Mouse (Mus musculus): ENCODE measurements around the gene Megf6.

Gene Megf6

DNA sequence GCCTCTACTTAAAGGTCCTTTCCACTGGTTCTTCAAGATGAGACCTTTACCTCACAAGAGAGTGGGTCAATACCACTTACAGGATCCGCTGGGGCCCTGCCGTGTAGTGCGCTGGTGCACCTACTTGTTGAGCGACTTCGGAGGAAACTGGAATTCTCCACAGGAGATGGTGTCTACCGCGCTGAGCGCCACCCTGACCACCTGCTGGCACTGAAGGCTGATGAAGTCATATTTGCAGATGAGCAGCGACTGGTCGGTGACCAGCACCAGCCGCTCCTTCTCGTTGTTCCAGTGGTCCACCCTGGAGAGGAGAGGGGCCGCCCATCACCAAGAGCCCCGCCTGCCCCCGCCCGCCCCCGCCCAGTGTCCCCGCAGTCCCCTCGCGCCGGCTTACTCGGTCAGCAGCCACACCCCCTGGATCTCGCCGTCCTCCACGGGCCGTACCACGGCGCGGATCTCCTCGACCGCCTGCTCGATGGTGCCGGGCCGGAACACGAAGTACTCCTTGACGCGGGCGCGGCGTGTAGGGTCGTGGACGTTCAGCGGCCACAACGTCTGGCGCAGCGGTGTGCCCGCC lies 10.5 kb upstream of the Megf6 start:
- DNase-seq (ENCODE audit: low read depth, low spot score) = no peak

DNA sequence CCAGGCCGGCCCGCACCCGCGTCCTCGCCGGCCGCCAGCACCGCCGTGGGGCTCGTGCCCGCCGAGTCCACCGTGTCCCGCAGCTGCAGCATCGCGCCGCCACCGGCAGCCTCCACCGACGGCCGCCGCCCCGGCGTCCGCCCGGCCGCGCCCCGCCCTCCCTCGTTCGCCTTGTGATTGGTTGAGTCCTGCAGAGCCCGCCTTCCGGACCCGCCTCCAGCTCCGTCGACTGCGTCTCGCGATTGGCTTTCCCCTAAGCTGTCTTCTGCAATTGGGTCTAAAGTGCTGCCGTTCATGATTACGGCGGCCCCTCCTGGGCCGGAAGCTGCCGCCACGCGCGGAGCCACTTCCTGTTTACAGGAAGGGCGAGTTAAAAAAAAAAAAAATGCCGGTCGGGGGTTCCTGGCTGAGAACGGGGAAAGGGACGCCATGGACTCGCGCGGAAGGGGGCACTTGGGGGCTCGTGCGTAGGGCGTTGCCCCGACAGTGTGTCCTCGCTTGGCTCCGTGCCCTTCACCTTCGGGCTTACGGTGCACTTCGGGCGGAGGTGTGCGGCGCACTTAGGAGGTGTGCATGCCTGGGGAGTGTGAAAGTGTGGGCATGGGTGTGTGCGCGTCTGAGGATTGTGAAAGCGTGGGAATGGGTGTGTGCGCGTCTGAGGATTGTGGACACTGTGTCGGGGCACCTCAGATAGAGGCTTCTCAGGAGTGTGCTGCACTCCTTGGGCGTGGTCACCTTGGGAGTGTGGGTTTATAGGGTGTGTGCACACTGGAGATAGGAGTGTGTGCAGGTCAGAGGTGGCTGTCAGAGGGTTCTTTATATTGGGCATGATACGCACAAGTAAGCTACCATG lies 9.8 kb upstream of the Megf6 start, which contains the start of gene Tprgl:
Gene Tprgl, minus strand, starts transcription at position 129 of the 853 bp plus-strand sequence.
- DNase-seq (ENCODE audit: low read depth, low spot score) = peak; percentile 91

DNA sequence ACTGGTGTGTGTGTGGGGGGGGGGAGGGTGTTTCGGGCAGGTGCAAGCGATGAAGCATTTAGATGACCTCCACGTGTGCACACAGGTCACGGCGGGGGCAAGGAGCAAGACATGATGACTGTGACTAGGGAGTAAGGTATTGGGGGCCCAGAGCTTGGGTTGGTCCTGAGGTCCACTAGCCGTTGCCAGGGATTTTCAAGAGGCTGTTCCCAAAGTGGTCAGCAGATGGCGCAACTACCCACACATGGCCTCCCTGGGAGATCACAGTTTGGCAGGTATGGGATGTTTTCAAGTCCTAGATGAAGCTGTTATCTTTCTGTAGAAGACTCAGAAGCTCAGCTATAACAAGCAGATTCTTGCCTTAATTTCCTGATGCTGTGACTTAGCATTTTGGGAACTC lies 7.2 kb upstream of the Megf6 start:
- peak; percentile 26 for DNase-seq (ENCODE audit: low read depth, low spot score)

DNA sequence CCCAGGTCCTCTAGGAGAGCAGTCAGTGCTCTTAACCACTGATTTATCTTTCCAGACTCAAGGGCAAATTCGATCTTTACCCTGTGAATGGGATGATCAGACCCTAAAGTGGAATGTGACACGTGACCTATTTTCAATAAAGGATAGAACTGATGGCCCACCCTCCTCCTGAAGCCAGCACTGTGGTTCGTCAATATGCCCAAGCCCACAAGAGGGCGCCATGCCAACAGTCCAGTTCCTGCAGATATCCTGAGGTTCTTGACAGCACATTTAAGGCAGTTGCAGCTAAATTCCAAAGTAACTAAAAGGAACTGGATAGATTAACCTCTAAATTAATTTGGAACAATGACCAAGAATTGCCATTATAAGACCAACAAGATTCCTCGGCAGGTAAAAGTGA lies 3.5 kb upstream of the Megf6 start:
- no peak for DNase-seq (ENCODE audit: low read depth, low spot score)

DNA sequence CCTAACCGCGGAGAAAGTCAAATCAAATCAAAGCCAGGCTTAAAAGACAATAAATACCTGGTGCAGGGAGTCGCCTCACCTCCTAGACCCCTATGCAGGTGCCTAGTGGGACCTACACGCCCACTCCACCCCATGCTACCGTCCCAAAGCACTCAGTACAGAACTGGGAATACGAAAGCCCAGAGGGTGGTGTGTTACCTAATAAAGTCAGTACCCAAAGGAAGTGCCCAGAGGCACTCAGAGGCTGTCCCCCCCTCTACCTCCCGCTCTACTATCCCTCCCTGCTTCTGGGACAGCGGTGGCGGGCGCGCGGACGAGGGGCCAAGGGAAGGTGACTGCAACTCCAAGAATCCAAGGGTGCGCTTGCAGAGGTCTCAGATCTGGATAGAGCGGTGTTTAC lies 509 bp upstream of the Megf6 start:
- no peak for DNase-seq (ENCODE audit: low read depth, low spot score)

DNA sequence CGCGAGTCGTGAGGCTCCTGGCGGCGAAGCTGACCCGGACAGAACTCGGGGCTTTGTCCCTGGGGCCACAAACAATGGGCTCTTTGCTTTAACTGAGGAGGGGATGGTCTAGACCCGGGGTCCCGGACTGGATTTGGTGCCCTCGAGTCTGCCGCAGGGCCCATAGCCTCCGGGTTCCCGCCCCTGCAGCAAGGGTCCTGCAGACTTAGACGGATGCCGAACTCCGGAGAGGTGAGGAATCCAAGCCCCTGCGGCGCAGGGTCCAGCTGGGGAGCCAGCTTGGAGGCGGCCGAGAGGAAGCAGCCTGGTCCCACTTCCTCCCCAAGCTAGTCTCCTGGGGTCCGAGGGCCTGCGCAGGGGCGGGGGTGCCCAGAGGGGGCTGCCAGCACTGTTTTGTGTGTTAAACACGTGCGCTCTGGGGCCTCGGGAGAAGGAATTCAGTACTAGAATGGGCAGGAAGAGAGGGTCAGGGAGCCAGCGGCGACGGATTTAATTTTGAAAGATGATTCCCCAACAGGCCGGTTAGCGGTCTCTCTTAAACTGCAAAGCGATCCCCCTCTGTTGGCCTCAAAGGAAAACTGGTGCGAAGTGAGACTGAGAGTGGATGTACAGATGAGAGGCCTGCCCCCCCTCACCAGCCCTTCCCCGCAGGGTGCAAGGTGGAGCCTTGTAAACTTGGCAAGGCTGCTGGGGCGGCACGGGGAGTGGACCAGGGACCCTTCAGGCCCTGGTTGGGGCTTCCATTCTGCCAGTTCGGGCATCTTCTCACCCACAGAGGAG lies 811 bp downstream of the Megf6 start:
- no peak for DNase-seq (ENCODE audit: low read depth, low spot score)

DNA sequence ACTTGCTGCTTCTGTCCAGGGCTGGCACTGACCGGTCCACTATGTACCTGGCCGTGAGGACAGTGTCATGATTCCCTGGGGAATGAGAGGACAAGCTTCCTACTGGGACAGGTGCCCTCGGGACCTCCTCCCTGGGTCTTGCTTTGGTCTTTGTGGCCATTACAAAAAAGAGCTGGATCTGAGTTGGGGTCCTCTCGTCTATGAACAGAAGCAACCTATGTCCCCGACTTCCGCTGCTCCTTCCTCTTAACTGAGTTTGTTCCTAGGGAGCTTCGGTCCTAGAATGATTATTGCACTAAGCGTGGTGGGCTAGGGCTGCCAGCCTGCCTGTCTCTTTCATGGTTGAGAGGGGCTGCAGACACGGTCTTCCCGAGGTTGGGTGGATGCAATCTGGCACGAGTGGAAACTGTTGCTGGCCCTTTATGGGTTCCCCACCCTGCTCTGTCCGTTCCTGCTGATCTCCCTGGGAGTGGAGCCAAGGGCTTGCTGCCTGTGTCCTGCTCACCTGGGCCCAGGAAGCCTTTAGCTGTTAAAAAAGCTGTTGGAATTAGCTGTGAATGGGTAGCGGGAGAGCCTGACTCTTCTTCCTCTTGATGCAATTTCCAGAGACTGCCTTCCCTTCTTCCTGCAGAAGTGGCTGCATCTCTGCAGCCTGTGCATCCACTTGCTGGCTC lies 1.5 kb downstream of the Megf6 start:
- no peak for DNase-seq (ENCODE audit: low read depth, low spot score)

DNA sequence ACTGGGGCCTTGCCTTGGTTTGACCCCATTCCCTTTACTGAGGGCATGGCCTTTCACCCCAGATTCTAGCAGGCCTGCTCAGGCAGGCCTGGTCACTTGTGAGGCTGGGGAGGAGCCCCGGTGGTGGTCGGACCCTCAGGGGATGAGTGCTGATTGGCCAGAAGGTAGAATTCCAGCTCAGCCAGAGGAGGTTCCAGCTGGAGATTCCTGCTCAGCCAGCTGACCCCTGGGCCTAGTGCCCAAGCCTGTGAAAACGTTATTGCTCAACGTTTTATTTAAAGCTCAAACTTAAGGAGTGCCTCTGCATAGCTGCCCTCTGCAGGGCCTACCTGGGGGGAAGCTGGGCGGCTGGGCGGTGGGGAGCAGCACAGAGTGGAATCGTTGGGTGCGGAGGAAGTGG lies 6.7 kb downstream of the Megf6 start:
- no peak for DNase-seq (ENCODE audit: low read depth, low spot score)

DNA sequence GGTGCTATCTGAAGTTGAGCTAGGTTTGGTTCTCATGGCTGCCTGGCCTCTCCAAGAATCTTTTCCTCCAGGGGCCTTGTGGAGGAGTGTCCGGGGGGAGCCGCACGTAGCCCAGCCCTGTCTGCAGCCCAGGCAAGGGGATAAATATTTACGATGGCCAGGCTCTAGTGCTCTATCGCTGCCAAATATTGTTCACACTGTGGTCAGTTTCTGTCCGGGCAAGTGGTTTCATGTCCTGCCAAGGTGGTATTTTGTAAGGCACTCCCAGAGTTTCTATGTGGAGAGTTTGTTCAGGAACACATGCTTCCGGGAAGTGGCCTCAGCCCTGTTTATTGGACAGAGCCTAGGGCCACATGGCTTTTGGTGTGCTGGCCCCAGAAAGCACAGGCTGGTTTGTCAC lies 10.5 kb downstream of the Megf6 start:
- no peak for DNase-seq (ENCODE audit: low read depth, low spot score)

DNA sequence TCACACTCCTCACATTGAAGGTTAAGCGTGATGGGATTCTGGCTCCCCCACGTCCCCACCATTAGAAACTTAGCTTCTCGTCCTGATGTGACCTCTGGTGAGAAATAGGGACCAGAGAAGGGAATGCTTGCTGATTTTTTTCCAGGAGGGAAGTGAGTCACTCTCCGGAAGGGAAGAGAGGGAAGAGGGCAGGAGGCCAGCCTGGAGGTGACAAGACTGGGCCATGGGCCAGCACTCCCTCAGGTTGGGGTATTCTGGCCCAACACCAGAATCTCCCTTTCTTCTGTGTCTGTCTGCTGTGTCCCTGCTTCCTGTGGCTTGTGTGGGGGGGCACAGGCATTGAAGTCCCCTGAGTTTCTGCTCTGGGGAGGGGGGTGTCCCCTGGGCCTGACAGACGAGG lies 13.0 kb downstream of the Megf6 start:
- DNase-seq (ENCODE audit: low read depth, low spot score) = no peak

DNA sequence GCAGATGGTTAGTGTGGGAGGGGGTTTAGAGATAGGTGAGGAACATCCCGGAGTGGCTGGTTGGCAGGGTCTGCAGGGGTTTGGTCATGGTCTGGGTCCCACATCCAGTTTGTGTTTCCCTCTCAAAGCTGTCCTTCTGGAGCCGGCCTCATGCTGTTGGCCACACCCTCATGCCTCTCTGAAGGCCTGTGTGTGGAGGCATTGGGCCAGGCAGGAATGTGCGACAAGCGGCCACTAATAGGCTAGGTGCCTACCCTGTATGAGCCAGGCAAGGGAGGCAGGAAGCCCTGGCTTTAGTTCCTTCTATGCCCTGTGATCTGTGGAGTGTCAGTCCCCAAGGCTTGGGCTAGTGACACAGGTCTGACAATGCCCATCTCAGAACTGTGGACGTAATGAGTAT lies 14.5 kb downstream of the Megf6 start:
- no peak for DNase-seq (ENCODE audit: low read depth, low spot score)

DNA sequence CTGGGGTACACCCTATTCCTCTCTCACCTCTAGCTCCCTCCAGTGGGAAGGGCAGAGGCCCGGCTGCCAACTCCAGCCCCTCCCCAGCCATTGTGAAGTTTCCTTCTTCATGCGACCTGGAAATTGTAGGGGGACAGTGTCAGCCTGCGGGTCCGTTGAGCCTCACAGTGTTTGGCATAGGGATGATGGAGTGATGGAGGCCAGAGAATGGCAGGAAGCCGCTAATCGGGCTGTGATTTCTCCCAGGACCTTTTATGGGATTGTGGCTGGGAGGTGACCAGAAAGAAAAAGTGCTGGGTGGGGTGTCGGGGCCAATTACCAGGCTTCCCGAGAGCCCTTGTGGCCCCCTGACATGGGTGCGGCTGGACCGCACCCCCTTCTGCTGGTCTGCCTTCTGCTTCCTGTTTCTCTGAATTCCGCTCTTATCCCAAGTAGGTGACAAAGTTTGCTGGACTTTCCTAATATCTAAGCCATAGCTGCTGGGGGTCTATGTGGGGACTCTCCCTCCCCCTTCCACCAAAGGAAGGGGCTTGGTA lies 15.5 kb downstream of the Megf6 start:
- no peak for DNase-seq (ENCODE audit: low read depth, low spot score)

DNA sequence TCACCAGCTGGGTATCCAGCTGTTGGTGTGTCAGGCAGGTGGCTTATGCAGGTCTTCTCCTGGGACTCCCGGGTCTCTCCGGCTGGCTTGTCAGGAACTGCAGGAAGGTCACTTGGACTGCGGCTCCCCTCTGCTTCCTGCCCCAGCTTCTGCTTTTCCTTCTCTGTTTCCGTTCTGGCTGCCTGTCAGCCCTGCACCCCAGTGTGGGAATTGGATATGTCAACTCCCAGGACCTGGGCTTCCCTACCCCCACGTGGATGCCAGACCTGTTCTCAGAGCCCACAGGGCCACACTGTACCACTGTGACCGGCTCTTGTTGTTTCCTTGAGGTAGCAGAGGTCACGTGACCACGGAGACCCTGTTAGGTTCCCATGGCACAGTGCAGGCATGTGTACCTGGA lies 18.4 kb downstream of the Megf6 start:
- DNase-seq (ENCODE audit: low read depth, low spot score) = no peak

DNA sequence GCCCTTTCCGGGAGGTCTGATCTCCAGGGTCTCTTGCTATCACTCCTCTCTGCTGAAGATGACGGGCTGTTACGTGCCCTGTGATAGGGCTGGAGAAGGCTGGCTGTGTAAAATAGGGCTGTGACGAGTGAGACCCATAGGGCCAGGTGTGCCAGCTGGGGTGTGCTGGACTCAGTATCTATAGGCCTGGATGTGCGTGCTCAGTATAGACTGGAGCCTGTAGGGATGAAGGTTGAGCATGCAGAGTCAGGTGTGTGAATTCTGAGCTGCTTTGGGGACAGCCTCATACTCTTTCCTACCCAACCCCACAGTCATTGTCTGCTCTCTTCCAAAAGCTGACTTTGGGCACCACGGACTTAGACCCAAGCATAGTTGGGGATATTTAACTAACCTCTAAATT lies 27.4 kb downstream of the Megf6 start:
- DNase-seq (ENCODE audit: low read depth, low spot score) = no peak

DNA sequence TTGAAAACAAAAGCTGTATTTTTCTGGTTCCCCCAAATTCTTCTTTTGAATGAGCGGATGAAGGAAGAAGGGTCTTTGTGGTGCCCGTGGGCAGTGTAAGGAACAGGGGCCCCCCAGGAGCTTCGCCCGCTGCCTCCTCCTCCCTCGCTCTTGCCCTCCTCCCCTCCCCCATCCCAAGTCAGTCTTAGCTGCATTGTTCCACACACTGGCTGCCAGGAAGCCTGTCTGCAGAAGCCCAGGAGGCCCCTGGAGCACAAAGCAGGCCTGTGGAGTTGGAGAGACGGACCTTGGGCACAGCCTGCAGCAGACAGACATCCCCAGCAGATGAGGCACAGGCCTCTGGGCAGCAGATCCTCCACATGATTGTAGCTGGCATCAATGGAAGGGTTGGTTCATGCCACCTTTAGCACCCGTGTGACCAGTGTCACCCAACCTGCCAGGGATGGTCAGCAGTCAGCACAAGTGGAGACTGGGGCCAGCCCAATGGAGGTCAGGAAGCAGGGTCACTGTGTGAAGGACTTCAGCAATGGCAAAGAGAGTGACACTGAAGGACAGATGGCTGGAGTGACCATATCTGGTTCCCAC lies 27.9 kb downstream of the Megf6 start:
- DNase-seq (ENCODE audit: low read depth, low spot score) = no peak

DNA sequence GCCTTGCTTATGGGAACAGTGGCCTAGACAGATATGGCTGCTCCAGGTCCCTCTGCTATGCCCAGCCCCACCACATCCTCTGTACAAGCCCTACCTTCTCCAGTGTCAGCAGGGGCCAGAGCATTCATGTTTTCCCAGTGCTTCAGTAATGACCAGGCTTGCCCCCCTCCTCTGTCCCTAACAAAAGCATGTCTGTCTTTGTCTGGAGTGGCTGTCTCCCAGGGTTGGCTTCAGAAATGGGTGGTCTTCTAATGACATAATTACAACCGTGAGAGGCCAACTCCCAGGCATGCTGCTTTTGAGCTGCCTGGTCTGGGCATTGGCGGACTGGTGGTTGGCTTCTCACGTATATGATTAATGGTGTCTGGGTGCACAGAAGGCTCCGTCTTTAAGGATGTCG lies 31.0 kb downstream of the Megf6 start:
- DNase-seq (ENCODE audit: low read depth, low spot score) = no peak

DNA sequence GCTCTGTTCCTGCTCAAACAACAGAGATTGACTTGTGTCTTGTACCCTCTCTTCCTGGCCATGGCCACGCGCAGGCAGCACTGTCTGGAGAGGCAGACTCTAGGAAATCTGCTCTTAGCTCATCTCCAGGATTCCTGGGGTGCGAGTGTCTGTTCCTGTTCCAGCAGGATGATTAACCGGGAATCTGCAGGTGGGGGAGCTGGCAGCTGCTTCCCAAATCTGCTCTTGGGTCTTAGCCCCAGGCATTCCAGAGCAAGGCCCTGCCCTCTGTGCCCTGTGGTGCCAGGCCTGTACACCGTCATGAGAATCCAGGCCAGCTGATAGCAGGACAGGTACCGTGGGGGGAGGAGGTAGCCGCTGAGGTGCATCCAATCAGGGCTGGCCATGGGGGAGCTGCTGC lies 34.0 kb downstream of the Megf6 start:
- DNase-seq (ENCODE audit: low read depth, low spot score) = no peak

DNA sequence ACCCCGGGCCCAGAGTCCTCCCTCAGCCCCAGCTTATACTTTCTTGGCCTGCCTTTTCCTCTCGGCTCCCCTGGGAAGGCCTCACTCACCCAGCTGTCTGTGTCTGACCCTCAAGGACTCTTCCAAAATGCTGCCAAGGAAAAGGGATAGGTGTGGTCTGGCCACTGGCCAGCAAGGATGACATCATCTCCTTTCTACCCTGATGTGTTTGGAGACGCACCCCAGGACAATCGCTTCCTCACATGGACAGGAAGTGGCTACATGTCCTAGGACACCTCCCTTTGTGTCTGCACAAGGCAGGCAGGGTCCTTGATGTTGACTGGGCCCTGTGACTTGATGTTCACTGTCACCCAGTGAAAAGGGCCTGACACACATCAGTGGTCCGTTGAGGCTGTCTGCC lies 34.9 kb downstream of the Megf6 start:
- no peak for DNase-seq (ENCODE audit: low read depth, low spot score)

DNA sequence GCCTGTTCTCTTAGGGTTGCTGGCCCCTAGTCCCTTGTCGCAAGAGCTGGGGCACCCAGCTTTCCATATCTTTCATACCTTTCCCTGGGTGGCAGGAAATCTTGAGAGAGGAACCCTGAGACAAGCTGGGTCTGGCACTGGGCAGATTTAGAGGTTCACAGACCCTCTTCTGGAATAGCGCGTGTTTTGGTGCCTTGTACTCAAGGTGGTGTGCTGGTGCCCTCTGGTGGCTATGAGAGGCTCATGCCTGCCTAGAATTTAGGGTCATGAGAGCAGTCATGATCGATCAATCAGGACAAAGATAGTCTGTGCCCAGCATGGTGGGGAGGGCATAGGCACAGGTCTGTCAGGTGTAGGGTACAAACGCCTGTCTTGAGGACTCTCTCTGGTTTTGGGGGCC lies 36.7 kb downstream of the Megf6 start:
- DNase-seq (ENCODE audit: low read depth, low spot score) = peak; percentile 30

DNA sequence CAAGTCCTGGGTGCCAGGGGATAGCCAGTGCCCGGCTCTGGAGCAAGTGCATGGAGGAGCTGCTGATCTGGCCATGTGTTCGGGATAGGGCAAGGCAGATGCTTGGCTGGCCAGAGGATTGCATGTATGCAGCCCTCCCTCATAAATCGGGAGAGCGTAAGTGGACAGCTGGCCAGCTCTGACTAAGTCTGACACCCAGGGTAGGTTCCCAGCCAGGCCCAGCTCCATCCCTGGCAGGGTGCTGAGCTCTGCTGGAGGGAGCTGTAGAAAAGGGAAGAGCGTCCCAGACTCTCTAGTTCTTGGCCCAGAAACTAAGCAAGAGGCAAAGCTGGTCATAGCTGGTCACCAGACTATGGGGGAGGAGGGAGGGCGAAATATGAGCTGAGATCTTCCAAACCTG lies 38.5 kb downstream of the Megf6 start:
- DNase-seq (ENCODE audit: low read depth, low spot score) = no peak

DNA sequence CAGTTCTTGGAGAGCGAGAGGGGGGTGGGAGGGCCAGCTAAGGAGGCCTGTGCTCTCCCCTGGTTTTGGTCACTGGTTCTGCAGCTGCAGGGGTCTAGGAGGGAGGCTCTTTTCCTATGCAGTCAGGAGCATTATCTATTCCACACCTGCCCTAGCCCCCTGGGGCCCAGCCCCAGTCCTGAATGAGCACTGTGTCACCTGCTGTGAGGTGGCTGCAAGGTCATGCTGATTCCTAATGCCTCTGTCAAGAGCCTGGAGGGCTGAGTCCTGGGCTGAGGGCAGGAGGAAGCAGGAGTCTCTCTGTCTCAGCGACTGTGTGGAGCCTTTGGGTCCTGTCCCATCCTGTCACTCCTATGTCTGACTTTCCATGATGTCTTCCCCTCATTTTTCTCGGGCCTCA lies 39.3 kb downstream of the Megf6 start:
- DNase-seq (ENCODE audit: low read depth, low spot score) = no peak

DNA sequence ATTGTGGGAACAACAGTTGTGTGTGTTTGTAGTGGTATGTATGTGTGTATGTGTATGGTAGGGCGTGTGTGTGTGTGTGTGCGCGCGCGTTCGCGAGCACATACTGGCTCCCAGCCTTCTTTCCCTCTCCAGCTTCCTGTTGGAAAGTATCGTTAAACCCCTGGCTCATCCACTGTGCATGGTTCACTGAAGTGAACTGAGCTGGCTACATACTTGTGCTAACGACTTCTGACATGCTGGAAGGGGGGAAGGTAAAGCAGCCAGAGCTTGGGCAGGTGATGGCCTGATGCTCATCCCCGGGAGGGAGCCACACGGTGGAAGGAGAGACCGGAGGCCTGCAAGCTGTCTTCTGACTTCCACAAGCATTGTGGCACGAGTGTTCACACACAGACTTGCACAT lies 40.9 kb downstream of the Megf6 start:
- DNase-seq (ENCODE audit: low read depth, low spot score) = no peak

Data from brain, embryonic 18.5 days (tissue).